In genomic region chr6:51732298-51732895, GRCm38 (mm10) we compare ENCODE assay signal across 9 mouse cellular contexts.
DNase-seq lines count a peak whose midpoint lies in the region.
"Had no signal": no experiment of that assay in that cellular context is flagged by ENCODE, and none has a peak within 500 bp of the region (broad histone marks: within the 10 kb centered on the region; RNA-seq: fewer than 3 reads in every experiment).

No protein-coding gene starts in this region.

- peak; percentile 32 for DNase-seq in kidney, postnatal 10 days
- DNase-seq in kidney, adult 9 months: no peak
- DNase-seq in adrenal gland, postnatal 36 days: peak; percentile 29 to 67
- DNase-seq in cerebellum, postnatal 10 days: peak; percentile 94 to 97
- DNase-seq in layer of hippocampus, adult 9-11 months: peak; percentile 45
- no peak for DNase-seq in urinary bladder, adult 18-20 months (ENCODE audit: low spot score in 2 of 2)
- DNase-seq in embryo, embryonic 10 days (ENCODE audit: low spot score): no peak
- DNase-seq in ovary, adult 18-20 months (ENCODE audit: low spot score): no peak
- DNase-seq: gastrocnemius, postnatal 36 days had no signal

Comparison
In these comparisons a context has a peak if more than half of its experiments do, and no peak if none do; other contexts are left out.
1. DNase-seq: peak in kidney, postnatal 10 days (single experiment), adrenal gland, postnatal 36 days (2 of 2), cerebellum, postnatal 10 days (2 of 2) and layer of hippocampus, adult 9-11 months (single experiment); none in kidney, adult 9 months (single experiment), urinary bladder, adult 18-20 months (0 of 2), embryo, embryonic 10 days (single experiment) and ovary, adult 18-20 months (single experiment).